Mouse (Mus musculus) fibroblast of lung, adult 2 months (primary cell): ENCODE measurements at regions not wholly inside any gene's neighbourhood (a gene's known extent, or its start where the extent isn't known, plus 50 kb on each side); places are given as distances from the start of the nearest gene placed in this dataset.
A peak's percentile ranks its signal among the peaks of the same experiment; 100 is the strongest.

ENCODE experiments used
- DNase-seq: peaks from one replicate; pipeline ENCODE4 v3.0.0-alpha.2; 2011; ENCODE audit warnings: low read depth

- DNase-seq = no peak
These were observed 312.8 kb upstream of the Thrb start for GRCm38 (mm10) chr14:17347286-17347685.

DNA sequence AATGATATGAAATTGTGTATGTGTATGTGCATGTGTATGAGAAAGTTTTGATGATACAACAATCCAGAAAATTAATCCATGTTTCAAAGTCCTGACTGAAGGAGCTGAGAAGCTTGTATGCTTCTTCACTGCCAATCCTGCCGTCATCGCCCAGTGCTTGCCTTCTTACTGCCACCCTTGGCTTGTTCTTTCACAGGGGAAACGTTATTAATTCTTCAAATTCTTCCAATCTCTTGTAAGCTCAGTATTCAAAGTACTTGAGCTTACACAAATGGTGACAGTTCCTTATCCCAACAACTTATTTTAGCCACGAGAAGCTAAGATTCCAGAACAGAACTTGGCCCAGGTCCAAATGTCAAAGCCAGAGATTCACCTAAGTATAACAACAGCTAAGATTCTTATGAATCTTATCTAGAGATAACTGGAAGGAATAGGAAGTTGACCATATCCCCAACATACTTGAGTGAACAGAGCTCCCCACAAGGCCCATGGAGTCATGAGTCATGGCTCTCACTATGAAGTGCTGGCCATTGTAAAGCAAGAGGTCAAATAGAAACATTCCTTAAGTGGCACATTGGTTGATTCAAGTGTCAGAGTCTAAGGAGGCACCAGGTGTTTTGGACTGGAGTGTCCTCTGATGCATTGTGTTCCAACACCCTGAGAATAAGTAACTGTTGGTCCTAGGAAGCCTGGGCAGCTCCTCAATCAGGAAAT, 307.6 kb upstream of the Thrb start:
- no peak for DNase-seq

GRCm38 (mm10) chr14:17361910-17362309, 298.2 kb upstream of the Thrb start:
- DNase-seq = no peak

- no peak for DNase-seq
These were observed 257.1 kb upstream of the Thrb start for GRCm38 (mm10) chr14:17402751-17403479.

GRCm38 (mm10) chr14:17405551-17406336, 254.3 kb upstream of the Thrb start:
- DNase-seq = no peak

- DNase-seq = no peak
These were observed 253.2 kb upstream of the Thrb start for GRCm38 (mm10) chr14:17406879-17407278.

GRCm38 (mm10) chr14:17408343-17408742, 251.7 kb upstream of the Thrb start:
- no peak for DNase-seq

DNA sequence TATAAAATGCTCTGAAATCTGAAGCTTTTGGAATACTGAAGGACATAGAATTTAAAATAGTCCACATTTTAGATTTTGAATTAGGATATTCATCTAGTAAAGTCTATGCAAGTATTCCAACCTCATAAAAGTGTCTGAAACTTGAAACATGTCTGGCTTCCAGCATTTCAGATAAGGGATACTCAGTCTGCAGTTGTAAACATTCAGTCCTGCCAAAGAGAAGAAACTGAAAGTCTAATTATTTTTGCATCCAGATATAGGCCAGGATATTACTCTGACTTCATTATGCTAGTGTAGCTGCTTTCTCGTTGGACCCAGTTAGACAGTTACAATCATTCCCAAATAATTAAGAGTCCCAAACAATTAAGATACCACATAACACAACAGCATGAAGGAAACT, 251.2 kb upstream of the Thrb start:
- no peak for DNase-seq

DNA sequence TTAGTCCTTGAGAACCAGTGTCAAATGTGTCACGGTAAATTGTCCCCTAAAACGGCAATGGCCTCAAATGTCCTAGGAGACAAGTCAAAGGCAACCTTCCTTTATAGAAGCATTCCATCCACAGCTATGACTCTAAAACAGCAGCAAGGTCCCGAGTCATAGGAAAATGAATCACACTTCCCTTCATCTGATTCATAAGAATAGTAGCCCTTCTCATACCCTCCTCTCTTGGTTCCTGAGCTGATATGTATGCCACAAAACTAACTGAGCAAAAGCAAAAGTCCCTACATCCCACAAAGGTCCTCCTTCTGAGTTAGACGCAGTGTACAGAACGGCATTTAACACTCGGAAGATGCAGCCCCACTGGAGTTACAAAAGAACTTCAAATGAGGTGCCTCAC, 250.6 kb upstream of the Thrb start:
- no peak for DNase-seq

GRCm38 (mm10) chr14:17410752-17411151, 249.3 kb upstream of the Thrb start:
- no peak for DNase-seq

DNA sequence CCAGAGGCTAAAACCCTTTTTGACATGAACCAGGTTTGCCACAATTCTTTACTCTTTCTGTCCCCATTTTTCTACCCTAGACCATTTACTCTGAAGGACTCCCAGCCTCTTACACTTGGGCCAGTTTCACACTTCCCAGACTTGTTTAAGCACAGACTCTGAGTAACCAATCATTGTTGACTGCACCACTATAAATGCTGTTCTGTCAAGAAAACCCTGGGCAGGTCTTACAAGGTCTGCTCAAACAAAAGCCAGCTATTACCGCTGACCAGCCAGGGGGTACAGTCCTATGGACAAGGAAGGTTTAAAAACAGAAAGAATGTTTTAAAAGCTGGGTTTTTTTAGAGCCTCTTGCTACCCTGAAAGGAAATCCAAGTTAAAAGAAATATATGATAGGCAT, 248.8 kb upstream of the Thrb start:
- DNase-seq = no peak

- DNase-seq = no peak
These were observed 245.7 kb upstream of the Thrb start for GRCm38 (mm10) chr14:17414246-17414888.

DNA sequence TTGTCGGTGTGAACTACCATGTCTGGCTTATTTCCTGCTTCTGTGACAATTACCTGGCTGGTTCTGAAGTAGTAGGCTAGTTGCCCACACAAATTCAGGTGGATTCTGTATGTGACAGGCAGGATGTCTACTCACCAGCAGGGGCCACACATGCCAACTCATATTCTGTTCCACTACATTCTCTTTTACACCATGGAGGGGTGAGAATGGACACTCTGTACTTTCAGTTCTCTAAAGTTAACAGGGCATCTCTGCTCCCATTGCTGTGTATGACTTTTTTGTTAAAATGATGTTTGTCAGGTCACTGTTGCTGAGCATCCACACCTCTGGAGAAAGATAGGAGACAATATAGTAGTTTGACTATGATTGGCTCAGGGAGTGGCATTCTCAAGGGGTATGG, 232.3 kb upstream of the Thrb start:
- DNase-seq = no peak

- DNase-seq = no peak
These were observed 230.9 kb upstream of the Thrb start for GRCm38 (mm10) chr14:17429157-17429556.

DNA sequence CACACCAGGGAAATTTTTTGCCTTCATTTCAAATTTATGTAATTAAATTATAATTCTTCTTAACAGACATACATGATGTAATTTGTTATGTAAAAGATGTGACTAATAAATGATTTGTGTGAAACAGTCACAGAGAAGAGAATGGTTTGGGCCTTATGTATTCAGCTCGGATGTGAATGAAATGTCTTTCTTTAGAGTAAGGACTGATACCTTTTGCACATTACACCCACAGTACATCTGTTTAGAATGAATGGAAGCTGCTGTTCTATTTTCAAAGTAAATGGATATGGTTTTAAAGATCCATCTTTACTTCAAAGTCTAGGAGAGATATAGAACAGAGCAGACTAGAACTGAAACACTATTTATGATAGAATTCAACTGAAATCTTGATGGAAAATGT, 226.7 kb upstream of the Thrb start:
- DNase-seq = no peak

DNA sequence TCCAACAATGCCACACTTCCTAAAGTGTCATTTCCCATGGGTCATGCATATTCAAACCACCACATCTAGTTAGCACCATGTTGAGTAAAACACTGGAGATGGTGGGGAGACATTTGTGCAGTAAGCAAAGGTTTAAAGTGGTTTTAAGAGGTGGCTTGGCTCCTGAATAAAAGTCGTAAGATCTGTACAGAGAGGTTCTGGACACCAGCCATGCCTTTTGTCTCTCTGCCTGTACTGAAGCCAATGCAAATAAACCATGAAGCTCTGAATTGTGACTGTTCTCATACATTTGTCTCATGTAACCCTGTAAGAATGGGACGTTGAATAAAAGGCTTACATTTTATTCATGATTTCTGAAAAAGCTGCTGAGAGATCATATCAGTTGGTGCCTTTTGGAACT, 202.1 kb upstream of the Thrb start:
- no peak for DNase-seq

- no peak for DNase-seq
These were observed 181.1 kb upstream of the Thrb start for GRCm38 (mm10) chr14:17478963-17479362.

GRCm38 (mm10) chr14:17484866-17485265, 175.2 kb upstream of the Thrb start:
- DNase-seq = no peak

DNA sequence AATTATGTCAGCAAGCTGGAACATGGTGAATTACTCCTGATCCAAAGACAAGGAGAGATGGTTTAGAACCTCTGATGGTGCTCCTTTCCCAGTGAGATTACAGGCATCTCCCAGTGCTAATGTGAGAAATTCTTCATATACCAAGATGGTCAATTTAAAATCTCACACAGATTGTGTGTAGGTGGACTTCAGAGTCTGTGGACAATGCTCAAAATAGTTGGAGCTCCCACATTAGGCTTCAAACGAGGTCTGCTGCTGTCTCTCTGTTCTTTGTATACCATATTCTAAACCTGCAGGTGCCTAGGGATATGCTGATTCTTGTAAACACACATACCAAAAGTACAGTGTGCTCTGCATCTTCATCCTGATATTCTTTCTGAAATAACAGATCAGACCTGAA, 146.3 kb upstream of the Thrb start:
- DNase-seq = no peak

DNA sequence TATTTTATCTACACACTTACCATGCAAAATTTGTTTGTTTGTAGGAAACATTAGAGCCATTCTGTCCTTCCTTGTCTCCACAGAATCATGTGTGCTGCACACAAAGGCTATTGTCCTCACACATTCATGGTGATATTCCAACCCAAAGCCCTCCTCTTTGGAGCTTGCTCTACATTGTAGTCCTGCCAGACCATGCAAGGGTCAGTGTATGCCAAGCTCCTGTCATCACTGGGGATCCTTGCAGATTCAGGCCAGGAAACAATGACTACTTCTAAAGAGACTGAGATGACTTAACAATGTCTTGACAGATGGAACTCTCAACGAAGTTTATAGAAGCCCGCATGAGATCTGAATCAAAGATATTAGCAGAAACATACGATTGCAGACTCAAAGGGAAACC, 137.4 kb upstream of the Thrb start:
- DNase-seq = peak; percentile 61

- no peak for DNase-seq
These were observed 136.1 kb upstream of the Thrb start for GRCm38 (mm10) chr14:17523916-17524315.

- no peak for DNase-seq
These were observed 120.7 kb upstream of the Thrb start for GRCm38 (mm10) chr14:17539322-17539721.

- no peak for DNase-seq
These were observed 103.6 kb upstream of the Thrb start for GRCm38 (mm10) chr14:17556458-17556857.
